Mouse (Mus musculus): ENCODE measurements around the gene Il4.

DNA sequence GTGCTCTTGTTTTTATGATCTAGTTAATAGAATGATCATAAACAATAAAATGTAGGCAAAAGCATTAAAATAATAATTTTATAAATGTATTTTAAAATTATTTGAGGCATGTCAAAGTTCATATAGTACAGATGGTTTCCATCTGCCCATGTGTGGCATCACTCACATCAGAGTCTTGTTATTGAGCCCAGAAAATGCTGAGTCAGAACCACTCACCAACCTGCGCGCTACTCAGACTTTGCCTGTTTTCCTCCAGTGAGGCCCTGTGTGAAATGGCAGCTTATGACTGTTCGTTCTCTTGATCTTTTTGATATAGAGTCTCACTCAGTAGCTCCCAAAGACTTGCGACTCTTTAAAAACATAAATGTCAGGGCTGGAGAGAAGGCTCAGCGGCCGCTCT is 33.0 kb downstream of the Il4 start:
- TF ChIP-seq EP300 (optimal IDR thresholded peaks at IDR 0.05): no peak
- no peak for TF ChIP-seq CTCF (IDR thresholded peaks at IDR 0.05; ENCODE audit: low read depth)

All from stomach, postnatal 0 days (tissue).